Mouse (Mus musculus) stomach, postnatal 0 days (tissue): ENCODE data around the gene Clec2h.
"Not testable (repeated sequence)": the region's sequence is repeated elsewhere in the genome, so short reads cannot be mapped to it uniquely, and the experiment has no call there.

Experiments used
- CTCF ChIP-seq: IDR thresholded peaks from 2 replicates; pipeline ENCODE4 v1.5.1; 2016; ENCODE audit warnings: antibody characterized with exemption, low read depth, mild to moderate bottlenecking, moderate library complexity
- EP300 ChIP-seq: optimal IDR thresholded peaks from 2 replicates; pipeline ENCODE3; 2016; ENCODE audit warnings: antibody characterized with exemption

DNA sequence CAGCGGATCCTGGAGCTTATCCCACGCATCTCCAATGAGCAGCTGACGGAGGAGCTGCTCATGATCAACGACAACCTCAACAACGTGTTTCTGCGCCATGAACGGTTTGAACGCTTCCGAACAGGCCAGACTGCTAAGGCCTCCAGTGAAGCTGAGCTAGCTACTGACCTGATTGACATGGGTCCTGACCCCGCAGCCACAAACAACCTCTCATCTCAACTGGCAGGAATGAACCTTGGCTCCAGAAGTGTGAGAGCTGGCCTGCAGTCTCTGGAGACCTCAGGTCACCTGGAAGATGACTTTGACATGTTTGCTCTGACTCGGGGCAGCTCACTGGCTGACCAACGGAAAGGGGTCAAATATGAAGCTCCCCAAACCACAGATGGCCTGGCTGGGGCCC, 16.5 kb upstream of the Clec2h start:
- TF ChIP-seq CTCF, EP300: not testable (repeated sequence)
